Mouse (Mus musculus) testis, postnatal 14 days (tissue): ENCODE data around the gene Mrvi1.

Experiments used
- DNase-seq: peaks from one replicate; pipeline ENCODE4 v3.0.0; 2021; ENCODE audit warnings: low spot score

Gene Mrvi1

DNA sequence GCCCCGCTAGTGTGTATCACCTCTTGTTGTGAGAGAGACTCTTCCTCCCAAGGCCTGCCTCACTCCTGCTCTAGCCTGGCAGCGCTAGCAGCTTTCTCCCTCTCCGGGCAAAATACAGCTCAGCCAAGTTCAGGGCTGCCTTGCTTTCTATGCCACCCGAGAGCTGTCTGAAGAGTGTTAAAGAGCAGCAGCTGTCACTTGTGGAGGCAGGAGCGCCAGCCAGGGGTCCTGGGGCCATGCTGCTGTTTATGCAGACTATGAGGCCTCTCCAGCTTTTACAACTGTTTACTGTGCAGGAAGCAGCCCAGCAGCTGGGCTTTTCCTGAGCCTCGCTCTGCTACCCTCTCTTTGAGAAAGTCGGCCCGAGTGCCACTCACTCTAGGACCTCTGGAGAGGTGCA lies 1.2 kb downstream of the Mrvi1 start:
- no peak for DNase-seq

DNA sequence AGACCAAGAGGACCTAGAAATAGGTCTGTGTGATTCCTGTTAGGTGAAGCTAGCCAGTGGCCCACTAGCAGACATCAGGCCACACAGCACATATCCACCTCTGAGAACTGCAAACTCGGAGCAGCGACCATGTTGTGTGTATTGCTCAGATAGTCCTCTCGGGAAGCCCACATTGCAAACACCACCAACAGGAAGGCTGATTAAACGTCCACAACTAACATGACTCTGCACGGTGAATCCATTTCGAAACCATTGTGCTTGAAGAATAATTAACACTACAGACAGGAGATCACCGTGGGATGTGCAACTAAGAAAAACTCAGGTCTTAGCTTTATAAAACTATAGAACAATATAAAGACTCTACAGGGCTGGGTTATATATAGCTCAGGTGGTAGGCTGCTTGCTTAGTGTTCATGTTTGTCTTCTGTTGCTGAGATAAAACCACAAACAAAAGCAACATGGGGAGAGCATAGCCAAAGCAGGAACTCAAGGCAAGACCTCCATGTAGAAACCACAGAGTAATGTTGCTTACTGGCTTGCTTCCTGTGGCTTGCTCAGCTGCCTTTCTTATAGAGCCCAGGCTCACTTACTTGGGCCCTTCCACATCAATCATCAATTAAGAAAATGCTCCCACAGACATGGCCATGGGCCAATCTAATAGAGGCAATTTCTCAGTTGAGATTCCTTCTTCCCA lies 4.4 kb downstream of the Mrvi1 start:
- no peak for DNase-seq

DNA sequence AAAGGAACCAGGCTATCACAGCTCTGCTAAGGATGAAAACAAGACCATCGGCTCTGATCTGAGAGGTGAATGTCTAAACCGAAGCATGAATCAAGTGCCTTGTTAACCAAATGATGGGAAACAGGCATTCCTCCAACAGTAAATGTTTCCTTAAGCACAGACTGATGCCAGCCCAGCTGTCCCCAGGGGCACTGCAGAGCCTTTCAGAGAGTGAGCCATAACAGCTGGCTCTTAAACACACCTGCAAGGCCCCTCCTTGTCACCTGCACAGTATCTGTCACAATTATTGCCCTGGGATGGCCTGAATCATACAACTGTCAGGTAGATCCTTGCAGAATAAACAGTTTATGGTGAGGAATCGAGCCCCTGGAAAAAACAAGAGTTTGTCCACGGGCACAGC lies 8.8 kb downstream of the Mrvi1 start:
- DNase-seq, result no peak

- DNase-seq, result no peak
Measured at GRCm38 (mm10) chr7:110972796-110973195, 9.5 kb downstream of the Mrvi1 start.

DNA sequence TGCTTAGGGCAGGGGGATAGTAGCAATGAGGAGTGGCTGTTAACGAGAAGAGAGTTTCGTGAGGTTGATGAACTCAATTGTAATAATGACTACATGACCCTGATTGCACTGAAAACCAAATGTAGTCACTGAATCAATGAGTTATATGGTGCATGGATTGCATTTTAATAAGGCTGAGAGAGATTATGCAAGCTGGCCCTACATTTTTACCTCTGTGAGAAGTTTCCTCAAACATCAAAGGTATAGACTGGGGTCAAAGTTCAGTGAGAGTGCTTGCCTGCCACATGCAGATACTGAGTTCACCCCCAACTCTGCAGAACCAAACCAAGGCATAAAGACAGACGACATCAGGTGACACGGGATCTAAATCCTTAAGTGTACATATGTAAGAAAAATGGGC lies 14.9 kb downstream of the Mrvi1 start:
- no peak for DNase-seq

- DNase-seq, result no peak
Measured at GRCm38 (mm10) chr7:110966853-110967252, 15.4 kb downstream of the Mrvi1 start.

GRCm38 (mm10) chr7:110965387-110965786 lies 16.9 kb downstream of the Mrvi1 start:
- no peak for DNase-seq

DNA sequence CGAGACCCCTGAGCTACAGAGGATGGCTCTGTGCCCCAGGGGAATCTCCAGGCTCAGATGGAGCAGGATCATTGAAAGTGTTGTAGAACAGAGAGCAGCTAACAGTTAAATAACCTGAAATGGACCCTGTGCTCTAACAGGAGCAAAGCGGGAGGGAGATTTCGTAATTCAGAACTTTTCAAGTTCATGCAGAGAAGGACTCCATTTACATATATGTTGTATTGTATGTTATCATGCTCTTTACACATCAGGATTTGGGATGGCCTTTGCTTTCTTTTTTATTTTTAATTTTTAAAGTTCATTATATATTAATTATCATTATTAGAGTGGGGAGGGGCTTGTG lies 18.6 kb downstream of the Mrvi1 start:
- DNase-seq, result no peak

DNA sequence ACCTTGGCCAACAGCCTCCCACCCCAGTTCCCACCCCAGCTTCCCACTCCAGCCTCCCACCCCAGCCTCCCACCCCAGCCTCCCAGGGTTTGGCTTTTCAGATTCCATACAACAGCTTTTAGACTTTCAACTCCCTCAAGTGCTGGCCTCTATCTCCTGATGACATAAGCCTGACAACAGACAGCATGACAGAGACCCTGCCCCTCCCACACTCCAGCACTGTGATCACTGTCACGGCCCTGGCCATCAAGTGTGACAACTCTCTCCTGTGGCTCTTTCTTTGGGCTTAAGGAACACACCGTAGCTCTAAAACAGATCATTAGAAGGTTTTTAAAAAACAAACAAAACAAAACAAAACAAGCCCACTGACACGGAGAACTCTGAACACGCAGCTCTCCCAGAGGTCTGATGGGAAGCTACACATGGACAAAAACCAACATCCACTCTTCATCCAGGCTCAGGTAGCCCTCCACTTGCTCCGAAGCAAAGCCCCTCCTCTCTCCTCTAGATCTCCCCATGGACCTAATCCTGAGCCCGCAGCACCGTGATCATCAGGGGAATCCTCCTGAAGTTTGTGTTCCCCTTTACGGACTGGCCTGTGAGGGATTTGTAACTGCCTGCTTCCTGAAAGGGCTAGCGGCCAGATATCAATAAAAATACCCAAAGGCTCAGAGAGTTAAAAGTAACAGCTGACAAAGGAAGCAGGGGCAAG lies 19.2 kb downstream of the Mrvi1 start:
- no peak for DNase-seq

DNA sequence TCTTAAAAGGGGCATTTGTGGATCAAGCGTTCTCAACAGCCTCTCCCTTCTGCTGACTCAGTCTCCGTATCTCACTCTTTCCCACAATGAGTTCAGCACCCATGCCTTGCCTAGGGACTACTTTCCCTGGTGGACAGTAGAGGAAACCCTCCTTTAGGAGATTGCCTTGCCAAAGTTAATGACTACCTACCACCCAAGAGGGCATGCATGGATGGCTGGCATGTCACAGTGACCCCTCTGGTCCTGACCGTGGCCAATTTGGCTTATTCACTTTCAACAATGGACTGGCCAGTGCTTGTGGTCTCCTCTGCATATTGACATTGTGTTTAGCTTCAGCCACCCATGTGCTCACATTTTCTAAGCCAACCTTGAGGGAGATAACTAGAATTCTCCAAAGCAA lies 19.8 kb downstream of the Mrvi1 start:
- DNase-seq, result no peak

GRCm38 (mm10) chr7:110956422-110957170 lies 25.7 kb downstream of the Mrvi1 start:
- no peak for DNase-seq

GRCm38 (mm10) chr7:110955576-110955975 lies 26.7 kb downstream of the Mrvi1 start:
- DNase-seq, result no peak

DNA sequence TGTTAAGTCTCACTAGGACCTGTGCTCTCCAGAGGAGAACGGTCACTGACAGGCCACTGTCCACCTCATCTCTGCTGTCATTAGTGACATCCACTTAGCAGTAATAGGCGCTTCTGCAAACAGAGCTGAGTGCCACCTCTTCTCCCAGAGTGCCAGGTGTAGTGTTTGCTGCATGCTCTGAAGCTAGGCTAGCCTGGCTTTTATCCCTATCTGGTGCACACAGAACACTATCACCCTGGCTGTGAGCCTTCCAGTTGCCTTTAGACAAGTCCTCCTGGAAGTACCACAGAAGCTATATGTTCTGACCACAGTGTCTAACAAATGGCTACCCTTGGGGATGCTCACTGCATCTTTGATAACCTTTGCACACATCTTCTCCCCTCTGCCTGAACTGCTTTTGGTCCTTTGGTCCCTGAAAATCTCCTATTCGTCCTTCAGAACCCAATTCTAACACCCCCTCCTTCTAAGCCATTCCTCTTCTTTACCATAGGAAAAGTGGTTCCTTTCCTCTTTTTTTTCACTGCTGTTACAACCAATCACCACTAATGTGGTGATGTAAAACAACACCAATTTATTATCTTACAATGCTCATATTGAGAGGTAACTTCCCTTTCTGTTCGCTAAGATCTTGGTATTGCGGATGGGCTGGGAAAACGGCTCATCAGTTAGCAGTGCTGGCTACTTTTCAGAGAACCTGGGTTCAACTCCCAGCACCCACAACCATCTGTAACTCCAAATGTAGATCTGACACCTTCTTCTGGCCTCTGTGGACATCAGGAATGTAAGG lies 28.0 kb downstream of the Mrvi1 start:
- DNase-seq, result no peak

- no peak for DNase-seq
Measured at GRCm38 (mm10) chr7:110953210-110953609, 29.1 kb downstream of the Mrvi1 start.

DNA sequence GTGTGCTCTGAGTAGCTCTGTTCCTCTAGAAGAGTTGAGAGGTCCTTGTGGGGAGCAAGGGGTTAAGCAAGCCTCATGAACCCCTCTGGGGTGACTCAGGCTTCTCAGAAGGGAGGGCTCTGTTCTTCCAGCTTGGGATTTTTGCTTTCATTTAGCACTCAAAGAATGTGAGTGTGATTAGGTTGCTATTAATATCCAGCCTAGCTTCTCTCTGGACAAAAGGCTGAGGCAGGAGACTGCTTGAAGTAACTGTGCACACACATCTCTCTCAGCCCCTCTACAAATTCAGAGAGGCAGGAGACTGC lies 31.7 kb downstream of the Mrvi1 start:
- no peak for DNase-seq

DNA sequence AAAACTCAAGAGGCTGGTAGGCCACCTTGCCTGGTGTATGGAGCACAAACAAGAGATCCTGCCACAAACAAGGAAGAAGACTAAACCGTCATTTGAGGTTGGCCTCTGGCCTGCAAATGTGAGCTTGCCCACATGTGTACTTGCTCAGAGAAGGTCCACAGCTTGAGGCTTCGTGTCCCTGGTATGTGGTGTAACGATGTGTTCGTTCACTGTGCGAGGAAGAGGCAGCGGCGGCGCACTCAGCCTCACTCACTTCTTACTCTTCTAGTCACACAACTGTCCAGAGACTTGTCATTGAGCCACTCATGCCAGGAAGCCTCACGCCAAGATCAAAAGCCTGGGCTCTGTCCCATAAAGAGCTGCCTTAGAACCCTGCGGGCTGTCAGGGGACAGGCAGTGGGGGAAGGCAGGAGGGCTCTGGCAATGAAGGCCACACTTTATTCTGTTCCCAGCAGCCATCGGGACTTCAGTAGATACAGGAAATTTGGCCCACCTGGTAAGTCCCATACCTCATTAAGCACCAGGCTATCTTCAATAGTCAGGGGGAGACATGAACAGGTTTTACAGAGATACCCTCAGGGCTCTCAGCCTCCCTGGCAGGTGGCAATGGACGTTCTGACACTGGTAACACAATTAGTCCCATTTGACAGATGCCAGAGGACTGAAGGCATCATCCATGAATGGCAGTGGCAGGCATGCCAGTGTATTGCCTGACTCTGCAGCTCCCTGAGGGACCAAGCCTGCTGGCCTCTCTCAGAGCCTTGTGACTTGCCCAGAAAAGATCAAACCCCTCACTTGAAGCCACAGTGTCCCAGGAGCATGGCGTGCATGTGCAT lies 32.3 kb downstream of the Mrvi1 start:
- DNase-seq, result no peak

- DNase-seq, result no peak
Measured at GRCm38 (mm10) chr7:110948579-110948978, 33.7 kb downstream of the Mrvi1 start.

- no peak for DNase-seq
Measured at GRCm38 (mm10) chr7:110947616-110948015, 34.6 kb downstream of the Mrvi1 start.

DNA sequence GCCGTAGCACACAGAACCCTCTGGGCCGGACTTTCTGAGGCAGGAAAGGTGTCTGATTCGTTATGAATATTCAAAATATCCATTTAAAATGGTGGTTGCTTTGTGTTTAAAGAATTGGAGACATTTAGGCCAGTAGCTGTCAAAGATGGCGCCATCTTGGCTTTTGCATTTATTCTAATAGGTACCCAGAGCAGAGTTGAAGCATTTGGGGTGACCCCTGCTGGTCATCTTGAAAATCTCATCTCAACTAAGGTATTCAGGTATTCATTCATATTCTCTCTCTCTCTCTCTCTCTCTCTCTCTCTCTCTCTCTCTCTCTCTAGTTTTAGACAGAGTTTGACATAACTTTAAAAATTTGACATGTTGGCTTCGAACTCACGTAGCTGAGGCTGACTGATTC lies 35.5 kb downstream of the Mrvi1 start:
- no peak for DNase-seq

DNA sequence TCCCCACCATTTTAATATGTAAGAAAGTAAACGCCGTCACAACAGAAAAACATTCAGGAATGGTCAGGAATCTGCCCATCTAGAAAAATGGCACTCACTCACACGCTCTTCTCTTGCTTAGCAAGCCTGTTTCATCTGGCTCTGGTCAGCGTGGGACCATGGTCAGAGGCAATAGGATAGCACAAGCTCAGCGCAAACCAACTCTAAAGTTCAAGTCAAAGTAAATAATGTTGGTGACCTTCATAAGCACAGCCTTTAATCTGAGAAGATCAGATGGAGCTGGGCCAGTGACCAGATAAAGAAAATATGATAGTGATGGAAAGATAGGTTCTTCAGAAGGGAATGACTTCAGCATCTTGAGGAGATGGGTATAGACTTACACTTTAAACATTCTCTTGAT lies 37.9 kb downstream of the Mrvi1 start:
- no peak for DNase-seq

GRCm38 (mm10) chr7:110941701-110942530 lies 40.3 kb downstream of the Mrvi1 start:
- DNase-seq, result peak; percentile 22
